Mouse (Mus musculus) heart, adult 2 months (tissue): ENCODE data around the gene Grik4.

Experiments
- CTCF ChIP-seq: fragments of 200-600 bp; IDR thresholded peaks from 2 replicates; pipeline ENCODE4 v1.8.1; 2022; ENCODE audit warnings: antibody characterized with exemption, mild to moderate bottlenecking, moderate library complexity
- EP300 ChIP-seq: fragments of 200-500 bp; IDR thresholded peaks from 2 replicates; pipeline ENCODE4 v1.6.1; 2011; ENCODE audit warnings: low read depth, low read length, control low read depth; ENCODE audit not compliant: insufficient read depth
- POLR2A ChIP-seq: fragments of 200-500 bp; IDR thresholded peaks from 2 replicates; pipeline ENCODE4 v1.6.1; 2011; ENCODE audit warnings: mild to moderate bottlenecking, low read depth, low read length, control low read depth; ENCODE audit not compliant: insufficient read depth

DNA sequence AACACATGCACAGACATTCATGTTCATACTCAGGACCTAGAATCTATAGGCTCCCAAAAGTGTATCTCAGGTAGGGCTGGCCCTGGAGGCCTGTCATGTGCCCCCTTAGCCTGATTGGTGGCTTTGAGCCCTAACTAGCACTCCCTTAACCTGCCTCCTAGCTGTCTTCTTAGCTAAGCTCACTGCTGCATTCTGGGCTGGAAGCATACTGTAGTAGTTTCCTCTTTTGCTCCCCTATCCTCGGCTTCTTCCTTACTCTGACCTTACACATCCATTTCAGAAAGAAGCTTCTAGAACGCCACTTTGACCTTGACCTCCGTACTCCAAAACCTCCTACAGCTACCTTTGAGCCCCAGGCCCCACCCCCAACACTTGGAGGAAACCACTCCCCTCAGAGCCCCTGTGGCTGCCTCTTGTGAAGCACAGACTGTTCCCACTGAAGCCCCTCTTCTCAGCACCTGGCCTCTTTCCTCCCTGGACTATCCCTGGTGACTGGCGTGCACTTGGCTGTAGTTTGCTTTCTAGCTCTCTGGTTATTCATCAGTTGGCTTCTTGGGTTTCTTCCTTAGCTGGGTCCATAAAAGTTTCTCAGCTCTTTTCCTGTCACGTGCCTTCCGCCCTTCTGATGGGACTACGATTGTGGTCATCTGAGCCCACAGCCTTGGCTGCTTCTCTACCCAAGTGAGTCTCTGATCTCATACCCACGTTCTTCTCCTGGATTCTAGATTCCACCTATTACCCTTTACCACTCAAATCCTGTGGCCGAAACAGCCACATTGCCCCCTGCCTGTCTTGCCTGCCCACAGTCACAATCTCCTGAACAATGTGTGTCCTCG lies 84.1 kb downstream of the Grik4 start:
- TF ChIP-seq CTCF (no peak), POLR2A (no peak), EP300 (no peak)
